Mouse (Mus musculus) midbrain, postnatal 0 days (tissue): ENCODE measurements at regions not wholly inside any gene's neighbourhood (a gene's known extent, or its start where the extent isn't known, plus 50 kb on each side); places are given as distances from the start of the nearest gene placed in this dataset.

ENCODE experiments used
- ATAC-seq: fragments of 200-750 bp; cut with Nextera tagmentation; 2 replicates; pipeline ENCODE4 v1.8.0; 2017; ENCODE audit warnings: moderate number of reproducible peaks, mild to moderate bottlenecking, moderate TSS enrichment, moderate library complexity; ENCODE audit not compliant: low FRiP score
- DNase-seq: peaks from one replicate; pipeline ENCODE4 v3.0.0-alpha.2; 2015; ENCODE audit warnings: low spot score
- H3K27ac ChIP-seq: fragments of 300-500 bp; sonication (generic); 2 replicates; pipeline ENCODE4 v1.5.1; 2014; ENCODE audit warnings: low read depth, mild to moderate bottlenecking, low read length, mixed read lengths
- H3K27me3 ChIP-seq: fragments of 300-500 bp; sonication (generic); 2 replicates; pipeline ENCODE4 v1.6.1; 2014; ENCODE audit warnings: low read length, control low read depth, mixed read lengths; ENCODE audit not compliant: insufficient read depth
- H3K36me3 ChIP-seq: fragments of 300-500 bp; sonication (generic); 2 replicates; pipeline ENCODE4 v1.6.1; 2014; ENCODE audit warnings: low read length, control low read depth, mixed read lengths; ENCODE audit not compliant: insufficient read depth
- H3K4me1 ChIP-seq: fragments of 300-500 bp; sonication (generic); 2 replicates; pipeline ENCODE4 v1.6.1; 2014; ENCODE audit warnings: mild to moderate bottlenecking, control low read depth, antibody characterized with exemption, low read length, mixed read lengths; ENCODE audit not compliant: insufficient read depth
- H3K4me2 ChIP-seq: fragments of 300-500 bp; sonication (generic); 2 replicates; pipeline ENCODE4 v1.6.1; 2014; ENCODE audit warnings: low read depth, mild to moderate bottlenecking, low read length, mixed read lengths; ENCODE audit not compliant: poor library complexity, severe bottlenecking
- H3K4me3 ChIP-seq: fragments of 300-500 bp; sonication (generic); 2 replicates; pipeline ENCODE4 v1.5.1; 2014; ENCODE audit warnings: low read depth, mild to moderate bottlenecking, low read length, moderate library complexity
- H3K9ac ChIP-seq: fragments of 300-500 bp; sonication (generic); replicated peaks from 2 replicates; pipeline ENCODE4 v1.6.1; 2014; ENCODE audit warnings: mild to moderate bottlenecking, low read length, moderate library complexity, mixed read lengths; ENCODE audit not compliant: poor library complexity, severe bottlenecking
- H3K9me3 ChIP-seq: fragments of 300-500 bp; sonication (generic); 2 replicates; pipeline ENCODE4 v1.6.1; 2016; ENCODE audit warnings: low read length, control low read depth
- CTCF ChIP-seq: IDR thresholded peaks from 2 replicates; pipeline ENCODE4 v1.5.1; 2016; ENCODE audit warnings: antibody characterized with exemption, mild to moderate bottlenecking
- WGBS: fragments of 180-500 bp; shearing (Covaris S2); extraction: QIAGEN DNeasy Blood & Tissue Kit; methylation state at CpG from one replicate; pipeline ENCODE4 v1.1.7; 2014; 5-methylcytosine and 5-hydroxymethylcytosine counted together

DNA sequence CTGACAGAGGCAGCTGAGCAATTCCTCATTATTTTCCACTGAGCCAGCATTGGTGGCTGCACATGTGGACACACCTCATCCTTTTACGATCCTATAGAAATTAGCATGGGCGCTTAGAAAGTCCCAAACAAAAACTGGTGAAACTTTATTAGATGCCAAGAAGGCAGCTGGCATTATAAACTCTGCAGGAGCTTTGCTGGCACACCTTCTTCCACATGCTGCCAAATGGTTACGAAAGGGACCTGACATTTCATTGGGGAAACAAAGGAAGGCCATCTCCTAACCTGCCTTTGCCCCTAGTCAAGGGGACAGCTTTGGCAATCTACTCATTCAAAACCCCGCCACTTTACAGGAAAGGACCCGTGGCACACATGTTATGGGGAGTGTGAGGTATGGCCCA, 390.7 kb upstream of the Gm26657 start:
- no peak overlapping the region for H3K4me2 ChIP-seq
- no peaks in the 10 kb centered on the region for H3K36me3 ChIP-seq
- no peak for ATAC-seq
- no peaks in the 10 kb centered on the region for H3K4me1 ChIP-seq
- no peak overlapping the region for H3K9ac ChIP-seq
- WGBS = 89% methylated on average over 5 of the region's 5 CpGs
- H3K27me3 ChIP-seq = no peaks in the 10 kb centered on the region
- H3K4me3 ChIP-seq = no peak overlapping the region
- no peak overlapping the region for H3K27ac ChIP-seq
- DNase-seq = no peak
- H3K9me3 ChIP-seq = no peaks in the 10 kb centered on the region
- no peak for TF ChIP-seq CTCF

DNA sequence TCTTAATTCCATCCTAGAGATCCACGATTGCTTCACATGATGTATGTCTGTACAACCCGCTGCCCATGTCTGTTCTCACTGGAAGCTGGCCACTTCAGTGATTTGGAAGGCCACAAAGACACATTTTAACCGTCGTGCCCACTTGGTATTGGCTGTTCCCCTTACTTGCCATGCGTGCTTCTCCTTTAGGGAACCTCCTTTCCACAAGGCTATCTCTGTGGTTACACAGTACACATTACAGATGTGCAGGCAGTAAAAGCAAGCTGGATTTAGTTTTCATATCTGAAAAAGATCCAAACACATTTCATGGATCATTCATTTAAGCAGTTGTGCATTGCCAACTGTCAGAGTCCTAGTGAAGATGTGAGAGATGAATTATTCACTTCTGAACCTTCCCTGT, 414.7 kb upstream of the Gm26657 start:
- WGBS = 88% methylated on average over 5 of the region's 5 CpGs
- Histone ChIP-seq H3K36me3 (no peaks in the 10 kb centered on the region), H3K4me1 (no peaks in the 10 kb centered on the region), H3K9me3 (no peaks in the 10 kb centered on the region), H3K4me3 (no peak overlapping the region), H3K9ac (no peak overlapping the region), H3K27me3 (no peaks in the 10 kb centered on the region), H3K27ac (no peak overlapping the region), H3K4me2 (no peak overlapping the region)
- no peak for ATAC-seq
- DNase-seq = no peak
- no peak for TF ChIP-seq CTCF

DNA sequence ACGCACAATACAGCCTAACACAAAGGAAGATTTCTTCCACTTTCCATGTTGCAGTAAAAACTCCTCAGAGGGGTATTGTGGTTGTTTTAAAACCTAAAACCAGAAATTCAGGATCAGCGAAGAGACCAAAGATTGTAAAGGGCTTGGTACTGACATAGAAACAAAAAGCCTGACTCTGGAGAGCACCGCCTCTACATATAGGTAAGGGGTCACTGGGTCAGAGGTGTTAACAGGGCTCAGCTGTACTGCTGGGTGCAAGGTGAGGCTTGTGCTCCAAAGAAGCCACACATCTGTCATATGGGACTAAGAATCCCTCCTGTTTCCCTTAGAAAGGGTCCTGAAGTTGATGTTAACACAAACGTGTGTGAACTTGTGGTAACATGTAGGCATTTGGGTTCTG, 420.7 kb upstream of the Gm26657 start:
- no peak for TF ChIP-seq CTCF
- 76% methylated on average over 4 of the region's 4 CpGs for WGBS
- DNase-seq = no peak
- no peak overlapping the region for H3K4me2 ChIP-seq
- no peak overlapping the region for H3K27ac ChIP-seq
- no peaks in the 10 kb centered on the region for H3K27me3 ChIP-seq
- no peak for ATAC-seq
- no peak overlapping the region for H3K9ac ChIP-seq
- H3K4me3 ChIP-seq = no peak overlapping the region
- no peaks in the 10 kb centered on the region for H3K9me3 ChIP-seq
- H3K36me3 ChIP-seq = no peaks in the 10 kb centered on the region
- no peaks in the 10 kb centered on the region for H3K4me1 ChIP-seq

DNA sequence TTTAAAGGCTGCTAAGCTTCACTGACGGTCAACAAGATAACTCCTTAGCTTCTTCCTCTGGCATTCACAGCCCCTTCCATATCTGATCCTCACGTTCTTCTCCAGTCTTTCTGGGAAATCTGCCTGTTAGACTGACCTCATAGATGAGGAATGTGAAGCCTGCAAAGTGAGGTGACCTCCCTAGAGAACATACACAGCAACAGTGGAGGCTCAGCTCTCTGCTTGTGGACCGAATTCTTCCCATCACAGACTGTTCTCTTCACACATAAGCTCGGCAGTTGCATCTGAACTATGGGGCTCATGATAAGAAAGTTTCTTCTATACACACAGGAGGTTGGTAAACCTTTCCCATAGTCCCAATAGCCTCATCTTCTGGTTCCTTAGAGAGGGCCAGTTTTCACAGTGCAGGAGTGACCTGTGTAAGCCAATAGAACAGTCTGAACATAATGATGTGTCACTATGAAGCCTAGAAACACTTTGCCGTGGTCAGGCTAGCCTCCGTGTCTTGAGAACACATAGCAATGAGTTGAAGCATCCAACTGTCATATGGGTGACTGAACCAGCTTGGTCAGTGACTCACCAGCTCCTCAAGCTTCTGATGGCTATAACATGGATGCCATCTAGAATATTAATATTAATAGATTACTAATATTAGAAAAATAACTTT, 434.1 kb upstream of the Gm26657 start:
- WGBS = 84% methylated on average over 6 of the region's 6 CpGs
- no peaks in the 10 kb centered on the region for H3K9me3 ChIP-seq
- H3K4me2 ChIP-seq = no peak overlapping the region
- no peaks in the 10 kb centered on the region for H3K36me3 ChIP-seq
- TF ChIP-seq CTCF = no peak
- DNase-seq = no peak
- no peak overlapping the region for H3K4me3 ChIP-seq
- no peak for ATAC-seq
- H3K27ac ChIP-seq = no peak overlapping the region
- H3K9ac ChIP-seq = no peak overlapping the region
- H3K4me1 ChIP-seq = no peaks in the 10 kb centered on the region
- no peaks in the 10 kb centered on the region for H3K27me3 ChIP-seq

DNA sequence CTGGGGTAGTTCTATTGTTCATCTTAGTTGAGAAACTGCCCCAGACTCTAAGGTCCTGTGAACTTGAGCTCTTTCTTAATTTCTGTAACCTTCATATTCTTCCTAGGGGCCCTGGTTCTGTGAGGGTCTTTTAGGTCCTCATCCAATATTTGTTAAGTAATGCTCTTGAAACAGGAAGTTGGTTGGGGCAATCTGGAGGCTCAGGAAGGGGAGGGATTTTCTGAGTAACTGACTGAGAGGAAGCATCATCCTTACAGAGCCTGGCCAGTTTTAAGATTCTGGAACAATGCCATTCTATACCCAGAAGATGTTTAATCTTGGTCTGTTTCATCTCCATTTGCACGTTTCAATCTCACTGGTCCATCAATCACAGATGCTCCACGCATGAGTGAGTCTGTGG, 435.6 kb upstream of the Gm26657 start:
- ATAC-seq (no peak), DNase-seq (no peak)
- Histone ChIP-seq H3K4me1 (no peaks in the 10 kb centered on the region), H3K27me3 (no peaks in the 10 kb centered on the region), H3K27ac (no peak overlapping the region), H3K4me2 (no peak overlapping the region), H3K4me3 (no peak overlapping the region), H3K9ac (no peak overlapping the region), H3K9me3 (no peaks in the 10 kb centered on the region), H3K36me3 (no peaks in the 10 kb centered on the region)
- TF ChIP-seq CTCF = no peak
- 26% methylated on average over 2 of the region's 2 CpGs for WGBS

DNA sequence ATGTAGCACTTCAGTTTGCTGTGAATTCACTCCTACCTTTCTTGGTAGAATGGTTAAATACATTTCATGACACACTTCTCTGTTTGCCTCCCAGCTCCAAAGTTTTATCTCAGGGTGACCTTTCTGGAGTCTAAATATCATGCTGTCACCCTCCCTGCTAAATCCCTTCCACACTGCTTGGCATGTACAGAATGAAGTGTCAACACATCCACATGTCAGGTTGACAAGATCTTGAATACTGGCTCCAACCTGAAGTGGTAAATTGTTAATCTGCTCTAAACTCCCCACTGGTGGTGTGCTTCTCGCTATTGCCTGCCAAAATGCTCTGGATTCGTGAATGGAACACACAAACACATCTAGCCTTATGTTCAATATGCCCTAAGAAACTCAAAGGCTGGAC, 451.9 kb upstream of the Gm26657 start:
- Histone ChIP-seq H3K27ac (no peak overlapping the region), H3K9me3 (no peaks in the 10 kb centered on the region), H3K4me2 (no peak overlapping the region), H3K4me1 (no peaks in the 10 kb centered on the region), H3K4me3 (no peak overlapping the region), H3K27me3 (no peaks in the 10 kb centered on the region), H3K36me3 (no peaks in the 10 kb centered on the region), H3K9ac (no peak overlapping the region)
- TF ChIP-seq CTCF = no peak
- ATAC-seq (no peak), DNase-seq (no peak)
- WGBS = 85% methylated on average over 2 of the region's 2 CpGs
